9 mouse cellular contexts compared by ENCODE assay signal in the genomic region with DNA sequence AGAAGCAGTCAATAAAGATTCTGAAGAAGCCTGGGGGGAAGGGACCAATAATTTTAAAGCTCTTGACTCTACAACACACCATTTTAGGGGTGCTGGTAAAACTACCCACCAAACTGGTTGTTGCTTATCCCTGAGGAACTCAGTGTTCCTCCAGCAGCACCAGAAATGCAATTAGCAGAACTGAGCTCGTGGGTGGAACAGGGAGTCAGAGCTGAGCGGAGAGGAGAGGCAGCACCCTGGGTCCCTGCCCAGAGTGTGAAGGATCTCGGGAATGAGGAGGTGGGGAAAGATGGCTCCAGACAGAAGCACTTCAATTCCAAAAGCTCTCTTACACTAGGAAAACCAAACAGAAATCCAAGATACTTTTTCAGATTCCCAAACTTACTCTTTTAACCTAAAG. TPM values are rescaled to one million over a fixed set of nuclear protein-coding genes. Genes with fewer than 3 reads are reported as not detected.
DNase-seq lines count a peak whose midpoint lies in the region; ATAC-seq and TF ChIP-seq lines count a peak whose summit lies in the region.
"Had no signal": no experiment of that assay in that cellular context is flagged by ENCODE, and none has a peak within 500 bp of the region (broad histone marks: within the 10 kb centered on the region; RNA-seq: fewer than 3 reads in every experiment).

No protein-coding gene starts in this region.

- H3K4me3 ChIP-seq in kidney, embryonic 14.5 days (ENCODE audit: low read length), result no peak overlapping the region
- no peak overlapping the region for H3K4me3 ChIP-seq in midbrain, postnatal 0 days (ENCODE audit: low read depth, low read length)
- H3K4me3 ChIP-seq: heart, embryonic 15.5 days had no signal

- no peak for ATAC-seq in kidney, embryonic 14.5 days (ENCODE audit: low FRiP score, low TSS enrichment)
- no peak for ATAC-seq in midbrain, postnatal 0 days (ENCODE audit: low FRiP score)

- TF ChIP-seq CTCF in midbrain, postnatal 0 days (IDR thresholded peaks at IDR 0.05), result no peak

- no peak overlapping the region for H3K9ac ChIP-seq in kidney, embryonic 14.5 days (ENCODE audit: low read depth, low read length)
- no peak overlapping the region for H3K9ac ChIP-seq in midbrain, postnatal 0 days (replicated peaks; ENCODE audit: low read length, poor library complexity, severe bottlenecking)
- H3K9ac ChIP-seq: heart, embryonic 15.5 days had no signal

- H3K9me3 ChIP-seq in kidney, embryonic 14.5 days (ENCODE audit: control insufficient read depth, low read length), result no peaks in the 10 kb centered on the region
- H3K9me3 ChIP-seq in midbrain, postnatal 0 days (ENCODE audit: low read length), result no peaks in the 10 kb centered on the region
- H3K9me3 ChIP-seq: heart, embryonic 15.5 days had no signal

- no peak overlapping the region for H3K27ac ChIP-seq in kidney, embryonic 14.5 days (ENCODE audit: low read depth, low read length)
- no peak overlapping the region for H3K27ac ChIP-seq in midbrain, postnatal 0 days (ENCODE audit: low read depth, low read length)
- H3K27ac ChIP-seq: heart, embryonic 15.5 days had no signal

- H3K36me3 ChIP-seq in kidney, embryonic 14.5 days (ENCODE audit: control insufficient read depth, insufficient read depth, low read length), result no peaks in the 10 kb centered on the region
- no peaks in the 10 kb centered on the region for H3K36me3 ChIP-seq in midbrain, postnatal 0 days (ENCODE audit: insufficient read depth, low read length)
- H3K36me3 ChIP-seq: heart, embryonic 15.5 days had no signal

- WGBS in kidney, embryonic 14.5 days, result 48% methylated on average over 3 of the region's 3 CpGs
- 76% methylated on average over 3 of the region's 3 CpGs for WGBS in midbrain, postnatal 0 days

- no peak overlapping the region for H3K4me2 ChIP-seq in kidney, embryonic 14.5 days (replicated peaks; ENCODE audit: low read depth, low read length)
- H3K4me2 ChIP-seq in midbrain, postnatal 0 days (ENCODE audit: low read depth, low read length, poor library complexity, severe bottlenecking), result no peak overlapping the region
- H3K4me2 ChIP-seq: heart, embryonic 15.5 days had no signal

- H3K27me3 ChIP-seq in kidney, embryonic 14.5 days (ENCODE audit: control insufficient read depth, insufficient read depth, low read length), result no peaks in the 10 kb centered on the region
- no peaks in the 10 kb centered on the region for H3K27me3 ChIP-seq in midbrain, postnatal 0 days (ENCODE audit: insufficient read depth, low read length)
- H3K27me3 ChIP-seq: heart, embryonic 15.5 days had no signal

- H3K4me1 ChIP-seq in kidney, embryonic 14.5 days (ENCODE audit: control insufficient read depth, insufficient read depth, low read length), result 0 out of 2 replicates have a peak, but pooled peaks cover 7% of the 10 kb centered on the region
- H3K4me1 ChIP-seq in midbrain, postnatal 0 days (ENCODE audit: insufficient read depth, low read length), result 0 out of 2 replicates have a peak, but pooled peaks cover 2% of the 10 kb centered on the region

- intact Hi-C loops in left cerebral cortex, postnatal 10 days (cut with DNase I), result loop anchor here (5.0 kb wide), 2 partner anchors 55 to 155 kb away; no protein-coding TSS in a partner anchor

- DNase-seq in kidney, postnatal 10 days, result peak; percentile 26
- peak; percentile 38 to 61 for DNase-seq in gastrocnemius, adult 8-10 months (ENCODE audit: low spot score in 2 of 2)
- DNase-seq in left cerebral cortex, postnatal 10 days (ENCODE audit: extremely low spot score in 1 of 2, low spot score in 2 of 2), result peak; percentile 51 to 68
- DNase-seq in skeletal muscle tissue, adult 2 months (ENCODE audit: low read depth, low spot score), result peak; percentile 65
- DNase-seq in c-Kit-positive CD71-positive TER-119-positive erythroid progenitor cells, embryonic 14.5 days (ENCODE audit: low spot score), result no peak
- no peak for DNase-seq in spleen, postnatal 4 days (ENCODE audit: low spot score in 2 of 2)
- no peak for DNase-seq in midbrain, postnatal 0 days (ENCODE audit: low spot score)

RNA-seq across cellular contexts. Expression of a gene that starts 52.4 kb away (rescaled TPM):
- polyA plus RNA-seq in kidney, embryonic 14.5 days (2014; fragmentation: Nextera tagmentation; extraction: Ambion mirVana), result 1.1 and 1.3 TPM in 2 replicates
- total RNA-seq in gastrocnemius, adult 8-10 months (2022), result 10 to 100 TPM; 39.3 to 50.8 (median 41.4) TPM
- total RNA-seq in left cerebral cortex, postnatal 10 days (2021), result 10 to 100 TPM; 30.8 to 35.9 TPM
- 29.7 and 31.6 TPM in 2 replicates for total RNA-seq in midbrain, postnatal 0 days (2014; rRNA removed)
- polyA plus RNA-seq in midbrain, postnatal 0 days (2015; fragmentation: Nextera tagmentation; extraction: Ambion mirVana), result 4.1 and 4.3 TPM in 2 replicates

Comparison
In these comparisons a context has a peak if more than half of its experiments do, and no peak if none do; other contexts are left out.
1. DNase-seq: peak in kidney, postnatal 10 days (single experiment), gastrocnemius, adult 8-10 months (2 of 2), left cerebral cortex, postnatal 10 days (2 of 2) and skeletal muscle tissue, adult 2 months (single experiment); none in c-Kit-positive CD71-positive TER-119-positive erythroid progenitor cells, embryonic 14.5 days (single experiment), spleen, postnatal 4 days (0 of 2) and midbrain, postnatal 0 days (single experiment).